Mouse (Mus musculus) ovary, adult 18-20 months (tissue): ENCODE measurements at regions not wholly inside any gene's neighbourhood (a gene's known extent, or its start where the extent isn't known, plus 50 kb on each side); places are given as distances from the start of the nearest gene placed in this dataset.

Experiments
- DNase-seq: peaks from one replicate; pipeline ENCODE4 v3.0.0; 2022; ENCODE audit warnings: low spot score, mixed read lengths

GRCm38 (mm10) chr13:72938156-72938874, 309.7 kb downstream of the Irx2 start:
- no peak for DNase-seq

DNA sequence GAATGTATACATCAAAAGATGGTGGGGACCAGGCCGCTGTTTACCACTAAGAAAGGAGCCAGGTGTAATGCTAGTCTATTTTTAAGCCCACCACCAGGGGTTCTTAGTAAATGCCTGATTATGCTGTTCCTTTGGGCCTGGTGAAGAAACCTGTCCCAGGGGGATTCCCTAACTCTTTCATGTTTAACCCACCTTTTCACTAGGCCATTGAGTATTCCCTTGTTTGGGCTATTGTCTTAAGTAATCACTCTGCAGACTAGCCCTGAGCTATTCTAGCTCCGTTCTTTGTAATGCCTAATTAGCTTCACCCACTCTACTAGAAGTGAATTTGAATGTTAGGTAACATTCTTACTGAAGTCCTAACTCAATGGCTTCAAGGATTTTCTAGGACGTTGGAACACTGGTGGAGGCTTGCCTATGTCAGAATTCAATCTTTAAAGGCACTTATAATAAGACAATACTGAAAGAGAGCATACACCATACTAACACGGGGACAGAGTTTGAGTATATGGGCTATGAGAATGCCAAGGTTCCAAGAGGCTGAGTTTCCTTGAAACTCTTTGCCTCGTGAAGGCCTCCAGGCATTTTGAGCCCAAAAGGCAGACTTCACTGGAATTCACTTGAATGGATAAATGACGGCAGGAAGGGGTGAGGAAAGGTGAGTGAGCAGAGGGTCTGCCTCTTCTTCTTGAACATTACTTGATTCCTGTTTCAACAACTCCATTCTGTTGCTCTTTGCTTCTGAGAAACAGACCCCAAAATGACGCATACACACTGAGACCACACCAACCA, 312.7 kb upstream of the Irx4 start:
- DNase-seq, result no peak

DNA sequence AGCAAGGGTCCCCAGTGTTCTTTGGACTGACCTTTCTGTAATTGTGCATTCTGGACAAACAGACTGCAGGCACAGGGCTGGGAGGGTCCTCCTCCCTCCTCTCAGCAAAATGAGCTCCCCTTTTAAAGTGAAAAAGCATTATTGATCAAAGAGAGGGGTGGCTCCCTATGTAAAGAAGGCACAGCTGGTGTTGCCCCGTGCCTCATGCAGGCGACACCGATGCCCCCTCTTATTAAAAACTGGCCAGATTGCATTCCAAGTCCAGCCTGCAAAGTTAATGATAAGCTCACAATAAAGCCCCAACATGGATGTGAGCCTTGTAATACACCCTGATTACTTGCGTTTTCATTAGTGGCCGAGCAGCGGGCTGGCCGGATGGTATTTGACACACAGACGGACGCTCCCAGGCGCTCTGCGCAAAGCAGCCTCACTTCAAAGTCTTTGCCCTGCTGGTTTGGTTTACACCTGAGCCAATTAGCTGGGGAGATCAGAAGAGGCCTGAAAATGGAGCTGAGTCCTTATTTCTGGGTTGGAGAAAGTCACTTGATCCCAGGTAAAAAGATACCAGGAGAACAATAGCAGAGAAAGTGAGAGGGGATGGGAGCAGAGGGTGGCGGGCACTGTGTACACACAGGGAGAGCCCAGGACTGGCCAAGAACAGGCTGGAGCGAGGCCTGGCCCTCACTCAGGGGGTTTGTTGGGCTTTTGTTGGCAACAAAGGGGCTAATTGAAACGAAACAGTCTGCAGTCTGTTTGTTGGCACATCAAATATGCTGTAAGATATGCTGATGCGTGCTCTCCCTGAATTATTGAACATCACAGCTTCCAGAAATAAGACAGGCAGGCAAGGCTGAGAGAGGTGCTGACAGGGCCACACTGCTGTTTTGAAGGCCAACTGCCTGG, 301.4 kb upstream of the Irx4 start:
- DNase-seq, result no peak

DNA sequence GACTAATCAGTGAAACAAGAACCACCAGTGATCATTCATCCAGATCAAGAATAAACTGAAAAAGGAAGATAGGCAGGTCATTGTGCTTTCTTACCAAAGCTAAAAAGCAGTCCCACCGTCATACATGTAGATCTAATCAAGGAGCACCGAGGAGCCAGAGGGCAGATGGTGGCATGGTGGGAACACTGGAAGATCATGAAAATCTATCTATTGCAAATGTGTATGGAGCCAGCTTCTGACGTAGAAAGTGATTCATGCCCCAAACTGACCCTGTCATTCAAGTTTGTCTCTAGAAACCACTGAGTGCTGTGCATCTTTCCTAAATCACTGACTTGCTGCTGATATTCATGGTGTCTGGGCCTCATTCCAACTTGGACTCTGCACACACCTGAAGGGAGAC, 299.0 kb upstream of the Irx4 start:
- no peak for DNase-seq

DNA sequence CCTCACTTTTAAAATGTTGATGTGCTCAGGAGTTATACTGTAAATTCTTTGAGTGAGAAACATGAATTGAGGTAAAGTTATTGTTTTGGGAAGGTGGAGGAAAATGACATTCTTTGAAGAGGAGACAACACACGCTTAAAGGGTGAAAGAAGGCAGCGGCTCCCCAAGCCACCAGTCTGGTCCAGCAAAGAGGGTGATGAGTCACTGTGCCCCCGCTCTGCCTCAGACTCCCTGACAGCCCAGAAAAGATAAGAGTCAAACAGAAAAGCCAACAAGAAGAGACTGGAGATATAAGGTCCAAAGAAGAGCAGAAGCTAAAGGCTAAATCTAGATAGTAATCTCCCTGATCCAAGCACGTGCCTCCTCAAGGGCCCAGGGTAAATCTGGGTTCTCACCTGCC, 288.1 kb upstream of the Irx4 start:
- no peak for DNase-seq

- no peak for DNase-seq
Observed at GRCm38 (mm10) chr13:72972894-72973293, 287.4 kb upstream of the Irx4 start.

- no peak for DNase-seq
Observed at GRCm38 (mm10) chr13:72977213-72977612, 283.1 kb upstream of the Irx4 start.

- no peak for DNase-seq
Observed at GRCm38 (mm10) chr13:72977971-72978370, 282.3 kb upstream of the Irx4 start.

- no peak for DNase-seq
Observed at GRCm38 (mm10) chr13:72978966-72979365, 281.3 kb upstream of the Irx4 start.

DNA sequence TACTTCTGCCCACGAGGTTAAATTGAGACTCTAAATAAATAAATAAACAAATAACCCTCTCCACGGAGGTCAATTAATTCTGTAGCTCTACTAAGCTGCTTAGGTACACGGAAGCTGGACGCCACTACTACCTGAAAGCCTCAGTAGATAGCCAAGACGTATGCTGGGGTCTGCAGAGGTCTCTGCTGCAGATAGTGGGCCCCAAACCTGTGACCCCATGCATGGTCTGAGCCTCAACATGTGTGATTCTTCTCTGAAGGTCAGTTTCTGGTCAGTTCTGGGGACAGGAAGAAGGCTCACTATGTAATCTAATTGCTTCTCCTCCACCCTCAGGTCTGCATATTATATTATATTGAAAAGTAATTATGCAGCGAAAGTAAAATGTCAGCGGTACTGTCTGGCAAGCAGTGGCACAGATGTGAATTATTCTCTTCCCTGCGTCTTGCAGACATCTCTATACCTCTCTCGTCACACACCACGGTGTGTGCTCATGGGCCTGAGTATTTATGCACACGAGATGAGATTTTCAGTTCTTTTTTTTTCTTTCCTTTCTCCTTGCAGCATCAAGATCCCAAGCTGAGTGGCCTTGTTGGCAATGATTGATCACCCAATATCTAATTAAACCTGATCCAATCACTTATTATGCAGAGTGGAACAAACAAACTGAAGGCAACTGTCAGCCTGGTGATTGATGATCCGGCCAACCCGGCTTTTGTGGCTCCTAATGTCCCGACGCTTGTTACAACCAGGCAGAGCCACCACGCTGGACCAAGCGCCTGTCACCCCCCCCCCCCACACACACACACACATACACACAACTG, 267.5 kb upstream of the Irx4 start:
- no peak for DNase-seq

DNA sequence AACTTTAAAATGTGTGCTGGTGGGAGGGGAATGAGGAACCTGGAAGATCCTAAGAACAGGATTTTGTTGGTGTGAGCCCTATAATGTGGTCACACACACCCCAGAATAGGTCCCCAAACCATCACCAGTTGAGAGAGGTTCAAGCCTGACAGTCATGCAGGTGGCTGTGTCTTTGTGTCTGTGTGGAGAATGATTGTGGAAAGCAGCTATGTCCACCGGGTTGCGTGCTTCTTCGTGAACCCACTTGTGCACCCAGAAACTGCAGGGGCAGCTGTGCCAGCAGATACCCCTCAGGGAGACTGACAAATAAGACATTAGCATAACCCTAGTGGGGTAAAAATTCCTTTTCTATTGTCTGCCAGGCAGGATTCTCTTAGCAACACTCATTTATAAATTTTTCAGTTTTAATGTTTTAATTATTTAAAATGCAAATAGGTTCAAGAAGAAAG, 266.8 kb upstream of the Irx4 start:
- no peak for DNase-seq

GRCm38 (mm10) chr13:72994538-72994937, 265.7 kb upstream of the Irx4 start:
- DNase-seq, result no peak

DNA sequence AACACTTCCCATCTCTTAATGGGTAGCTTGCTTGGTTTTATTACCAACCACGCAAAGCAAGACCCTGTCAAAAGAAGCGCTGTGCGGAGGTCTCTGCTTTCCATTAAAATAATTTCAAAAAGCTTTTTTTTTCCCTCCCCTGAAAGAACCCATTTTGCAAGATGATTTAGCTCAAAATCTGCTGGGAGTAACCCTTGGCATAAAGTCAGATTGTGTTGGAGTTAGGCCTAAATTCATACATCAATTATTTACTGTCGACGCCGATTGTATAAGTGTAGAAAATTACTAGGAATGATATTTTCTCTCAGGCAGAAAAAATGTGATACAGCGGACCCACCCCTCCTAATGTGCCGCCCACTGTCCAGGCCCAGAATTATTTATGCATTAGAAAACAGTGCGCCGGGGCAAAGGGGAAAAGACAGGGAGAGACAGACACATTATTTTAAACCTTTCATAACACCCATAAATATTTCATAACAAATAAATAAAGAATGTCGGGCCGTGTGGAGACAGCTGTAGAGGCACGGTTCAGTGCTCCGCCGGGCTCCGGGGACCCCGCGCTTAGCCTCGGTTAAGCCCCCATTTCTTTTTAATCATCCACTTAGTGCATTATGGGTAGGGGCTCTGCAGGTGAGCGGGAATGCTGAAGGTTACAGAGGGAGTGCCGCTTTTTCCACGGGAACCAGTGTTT, 251.3 kb upstream of the Irx4 start:
- DNase-seq, result no peak

GRCm38 (mm10) chr13:73009547-73010475, 250.5 kb upstream of the Irx4 start:
- DNase-seq, result no peak

DNA sequence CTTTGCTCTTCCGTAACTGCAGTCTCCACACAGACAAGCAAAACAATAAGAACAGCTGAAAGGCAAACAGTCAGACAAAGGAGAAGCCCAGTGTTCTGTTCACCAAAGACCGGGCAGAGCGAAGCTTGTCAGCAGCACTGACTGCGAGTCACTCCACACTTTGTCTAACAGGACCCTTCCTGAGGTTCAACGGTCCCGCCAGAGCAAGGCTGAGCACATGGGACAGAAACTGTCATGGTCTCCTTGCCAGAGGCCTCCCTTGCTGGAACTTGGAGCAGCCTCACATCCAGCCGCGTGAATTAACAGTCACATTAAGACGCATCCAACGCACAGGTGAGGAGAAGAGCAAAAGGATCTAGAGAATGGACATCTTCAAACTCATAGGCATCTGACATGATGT, 241.1 kb upstream of the Irx4 start:
- no peak for DNase-seq

DNA sequence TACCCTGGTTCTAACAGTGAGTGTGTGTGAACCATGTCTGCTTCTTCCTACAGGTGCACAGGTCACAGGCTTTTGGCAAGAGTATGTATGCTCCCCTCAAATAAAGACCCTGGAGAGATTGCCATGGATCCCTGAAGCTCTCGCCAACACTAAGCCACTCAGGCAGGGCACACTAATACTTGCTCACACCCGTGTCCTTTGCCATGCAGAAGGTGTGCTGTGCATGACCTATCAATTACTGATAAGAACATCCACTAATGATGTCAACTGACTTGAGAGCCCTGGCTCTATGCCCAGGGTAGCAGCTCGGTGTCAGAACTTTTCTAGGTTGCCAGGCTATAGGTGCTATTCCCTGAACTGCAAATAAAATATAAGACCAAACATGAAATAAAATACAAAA, 229.1 kb upstream of the Irx4 start:
- DNase-seq, result no peak

- DNase-seq, result no peak
Observed at GRCm38 (mm10) chr13:73033055-73033454, 227.2 kb upstream of the Irx4 start.

GRCm38 (mm10) chr13:73034065-73034831, 226.0 kb upstream of the Irx4 start:
- no peak for DNase-seq

DNA sequence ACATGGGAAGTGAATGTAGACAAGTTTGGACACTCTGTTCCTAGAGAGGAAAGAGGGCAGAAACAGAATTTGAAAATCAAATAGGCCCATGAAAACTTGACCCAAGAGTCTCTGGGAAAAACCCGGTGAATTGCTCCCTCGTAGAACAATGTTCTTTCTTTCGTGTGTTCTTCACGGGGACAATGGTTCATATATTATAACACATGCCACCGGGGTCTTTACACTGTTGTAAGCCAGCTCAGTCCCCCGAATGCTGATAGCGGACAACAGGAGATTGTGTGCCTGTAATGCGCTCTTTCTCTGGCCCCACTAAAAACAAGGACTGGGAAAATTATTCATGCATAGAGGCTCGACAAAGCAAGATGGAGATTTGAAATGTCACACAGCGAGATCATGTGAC, 225.4 kb upstream of the Irx4 start:
- DNase-seq, result no peak
